Mouse (Mus musculus) ES-Bruce4 (cell line): Measurements from ENCODE around the gene Ccdc155. TPM values are rescaled to one million over a fixed set of nuclear protein-coding genes. Genes with fewer than 3 reads are reported as not detected.

ENCODE experiments used
- H3K27ac ChIP-seq: 2 replicates; pipeline ENCODE4 v1.5.1; 2012; ENCODE audit warnings: low read length, inconsistent platforms; ENCODE audit not compliant: insufficient read depth
- H3K27me3 ChIP-seq: 2 replicates; pipeline ENCODE4 v1.6.1; 2012; ENCODE audit warnings: mild to moderate bottlenecking, low read length, inconsistent platforms; ENCODE audit not compliant: control insufficient read depth, poor library complexity, insufficient read depth, severe bottlenecking
- H3K36me3 ChIP-seq: 2 replicates; pipeline ENCODE4 v1.6.1; 2012; ENCODE audit warnings: inconsistent platforms, mild to moderate bottlenecking, low read length, moderate library complexity; ENCODE audit not compliant: control insufficient read depth, poor library complexity, insufficient read depth, severe bottlenecking
- H3K4me1 ChIP-seq: one replicate; pipeline ENCODE4 v1.8.1; 2011; ENCODE audit warnings: low read length; ENCODE audit not compliant: control insufficient read depth, insufficient read depth
- H3K4me3 ChIP-seq: 2 replicates; pipeline ENCODE4 v1.5.1; 2011; ENCODE audit warnings: low read depth, mild to moderate bottlenecking, low read length
- H3K9ac ChIP-seq: 2 replicates; pipeline ENCODE4 v1.6.1; 2012; ENCODE audit warnings: low read depth, mild to moderate bottlenecking, inconsistent platforms; ENCODE audit not compliant: poor library complexity, severe bottlenecking
- H3K9me3 ChIP-seq: replicated peaks from 2 replicates; pipeline ENCODE4 v1.6.1; 2012; ENCODE audit warnings: mild to moderate bottlenecking, low read length, inconsistent platforms; ENCODE audit not compliant: control insufficient read depth, poor library complexity, insufficient read depth, severe bottlenecking
- CTCF ChIP-seq: IDR thresholded peaks from one replicate; pipeline ENCODE4 v1.8.1; 2011; ENCODE audit warnings: low read depth, low read length
- EP300 ChIP-seq: IDR thresholded peaks from 2 replicates; pipeline ENCODE4 v1.6.1; 2011; ENCODE audit warnings: low read depth, low read length; ENCODE audit not compliant: insufficient read depth
- POLR2A ChIP-seq: IDR thresholded peaks from one replicate; pipeline ENCODE4 v1.8.1; 2011; ENCODE audit warnings: low read length; ENCODE audit not compliant: insufficient read depth
- polyA plus RNA-seq: library from polyadenylated mRNA; stranded (reverse); fragments of >200 nt; gene quantifications from 2 replicates; pipeline ENCODE4 v1.2.4, GENCODE M21; 2011; ENCODE audit warnings: low read depth; ENCODE audit not compliant: missing spikeins, insufficient read depth, insufficient read length

Gene Ccdc155
- polyA plus RNA-seq, 1 experiment: 2.2 TPM

DNA sequence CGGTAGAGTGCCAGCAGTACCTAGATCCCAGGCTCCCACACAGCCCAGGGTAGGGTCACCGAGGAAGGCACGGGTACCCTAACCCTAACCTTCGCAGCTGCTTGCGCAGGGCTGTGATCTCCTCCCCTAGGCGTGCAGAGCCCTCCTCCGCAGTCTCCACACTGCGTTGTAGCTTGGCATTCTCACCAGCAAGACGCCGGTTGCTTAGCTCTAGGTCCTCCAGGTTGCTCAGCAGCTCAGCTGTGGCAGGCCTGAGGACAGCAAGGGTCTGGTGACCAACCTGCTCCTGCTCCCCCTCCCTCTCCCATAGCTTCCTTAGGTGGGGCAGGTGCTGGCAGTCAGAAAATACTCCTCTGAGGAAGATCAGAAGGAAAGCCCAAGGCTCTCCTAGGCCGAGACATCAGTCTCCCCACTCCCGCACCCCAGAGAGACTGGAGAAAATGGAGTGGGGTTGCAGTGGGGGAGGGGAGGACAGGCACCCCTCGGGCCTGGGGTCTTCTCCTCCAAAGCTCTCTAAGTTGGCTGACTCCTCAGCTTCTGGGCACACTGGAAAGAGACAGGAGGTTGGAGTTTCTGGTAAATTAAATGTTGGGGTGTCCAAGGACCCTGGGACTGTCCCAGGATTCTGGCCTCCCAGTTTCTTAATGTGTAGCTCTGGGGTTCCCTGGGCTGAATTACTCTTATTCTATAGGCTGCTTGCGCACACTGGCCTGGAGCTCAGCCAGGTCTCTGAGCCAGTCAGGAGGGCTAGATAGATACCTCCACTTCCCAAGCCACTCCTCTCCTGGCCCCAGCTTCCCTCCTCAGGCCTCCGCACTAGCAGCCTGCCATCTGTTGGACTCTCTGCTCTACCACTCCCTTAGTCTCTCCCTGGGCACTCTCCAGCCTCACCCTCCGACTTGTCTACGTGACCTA, 10.6 kb downstream of the Ccdc155 start:
- Histone ChIP-seq H3K4me1 (no peaks in the 10 kb centered on the region), H3K27me3 (no peaks in the 10 kb centered on the region), H3K36me3 (no peaks in the 10 kb centered on the region), H3K9ac (no peak overlapping the region), H3K9me3 (no peaks in the 10 kb centered on the region), H3K27ac (no peak overlapping the region), H3K4me3 (no peak overlapping the region)
- TF ChIP-seq EP300 (no peak), CTCF (no peak), POLR2A (no peak)

DNA sequence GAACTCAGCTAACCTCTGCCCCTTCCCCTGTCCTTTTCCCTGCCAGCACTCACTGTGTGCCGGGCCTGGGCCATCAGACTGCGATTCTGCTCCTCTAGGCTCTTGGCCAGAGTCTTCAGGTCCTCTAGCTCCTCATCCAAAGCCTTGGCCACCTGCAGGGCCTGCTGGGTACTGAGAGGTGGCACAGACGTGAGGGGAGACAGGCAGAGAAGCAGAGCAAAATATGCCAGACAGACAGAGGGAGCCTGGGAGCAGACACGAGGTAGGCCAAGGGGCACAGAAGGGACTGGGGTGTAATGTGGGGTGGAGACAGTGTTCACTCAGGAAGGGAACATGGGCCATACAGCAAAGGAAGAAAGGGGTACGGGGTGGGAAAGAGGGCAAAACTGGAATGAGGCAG, 11.3 kb downstream of the Ccdc155 start:
- Histone ChIP-seq H3K9me3 (no peaks in the 10 kb centered on the region), H3K9ac (no peak overlapping the region), H3K27me3 (no peaks in the 10 kb centered on the region), H3K36me3 (no peaks in the 10 kb centered on the region), H3K4me3 (no peak overlapping the region), H3K4me1 (no peaks in the 10 kb centered on the region), H3K27ac (no peak overlapping the region)
- TF ChIP-seq POLR2A (no peak), CTCF (no peak), EP300 (no peak)

- Histone ChIP-seq H3K27ac (no peak overlapping the region), H3K4me3 (no peak overlapping the region), H3K9ac (no peak overlapping the region)
These were observed 11.9 kb downstream of the Ccdc155 start for GRCm38 (mm10) chr7:45192585-45193310.

GRCm38 (mm10) chr7:45191803-45192363, 12.8 kb downstream of the Ccdc155 start:
- TF ChIP-seq POLR2A (no peak), EP300 (no peak), CTCF (no peak)
- H3K9ac ChIP-seq: no peak overlapping the region
- H3K27ac ChIP-seq: no peak overlapping the region

More at GRCm38 (mm10) chr7:45192585-45193310, 11.9 kb downstream of the Ccdc155 start:
- TF ChIP-seq CTCF (no peak), POLR2A (no peak), EP300 (no peak)
- H3K9me3 ChIP-seq: no peaks in the 10 kb centered on the region
- H3K36me3 ChIP-seq: no peaks in the 10 kb centered on the region
- H3K27me3 ChIP-seq: no peaks in the 10 kb centered on the region
- no peaks in the 10 kb centered on the region for H3K4me1 ChIP-seq

DNA sequence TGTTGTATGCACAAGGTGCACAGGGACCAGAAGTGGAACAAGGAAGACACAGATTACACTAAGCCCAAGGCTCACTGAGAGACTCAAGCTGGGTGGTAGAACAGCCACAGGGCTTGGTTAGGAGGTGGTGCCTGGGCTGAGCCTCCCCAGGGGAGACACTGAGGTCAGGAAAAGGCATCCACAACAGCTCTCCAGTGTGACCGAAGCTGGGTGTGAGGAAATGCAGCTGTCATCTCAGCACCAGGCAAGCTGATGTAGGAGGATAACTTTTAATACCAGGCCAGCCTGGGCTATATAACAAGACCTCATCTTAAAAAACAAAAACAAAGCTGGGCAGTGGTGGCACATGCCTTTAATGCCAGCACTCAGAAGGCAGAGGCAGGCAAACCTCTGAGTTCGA, 13.5 kb downstream of the Ccdc155 start:
- Histone ChIP-seq H3K27ac (no peak overlapping the region), H3K27me3 (no peaks in the 10 kb centered on the region)
- TF ChIP-seq POLR2A: no peak
- no peak for TF ChIP-seq EP300
- no peak for TF ChIP-seq CTCF

More at GRCm38 (mm10) chr7:45191803-45192363, 12.8 kb downstream of the Ccdc155 start:
- Histone ChIP-seq H3K36me3 (no peaks in the 10 kb centered on the region), H3K4me3 (no peak overlapping the region), H3K4me1 (no peaks in the 10 kb centered on the region), H3K27me3 (no peaks in the 10 kb centered on the region), H3K9me3 (no peaks in the 10 kb centered on the region)

GRCm38 (mm10) chr7:45190186-45190585, 14.5 kb downstream of the Ccdc155 start:
- no peaks in the 10 kb centered on the region for H3K9me3 ChIP-seq

More for the DNA sequence above, 13.5 kb downstream of the Ccdc155 start:
- no peaks in the 10 kb centered on the region for H3K9me3 ChIP-seq
- no peaks in the 10 kb centered on the region for H3K4me1 ChIP-seq
- H3K4me3 ChIP-seq: no peak overlapping the region
- no peaks in the 10 kb centered on the region for H3K36me3 ChIP-seq
- no peak overlapping the region for H3K9ac ChIP-seq

More at GRCm38 (mm10) chr7:45190186-45190585, 14.5 kb downstream of the Ccdc155 start:
- H3K4me1 ChIP-seq: no peaks in the 10 kb centered on the region
- H3K4me3 ChIP-seq: no peak overlapping the region
- no peak overlapping the region for H3K27ac ChIP-seq
- no peaks in the 10 kb centered on the region for H3K36me3 ChIP-seq
- no peak overlapping the region for H3K9ac ChIP-seq
- TF ChIP-seq EP300 (no peak), POLR2A (no peak), CTCF (no peak)
- H3K27me3 ChIP-seq: no peaks in the 10 kb centered on the region
